Mouse (Mus musculus) kidney, adult 9 months (tissue): Measurements from ENCODE around the gene Krt15.

ENCODE experiments used
- DNase-seq: peaks from one replicate; pipeline ENCODE4 v3.0.0; 2022

Krt15 gene

GRCm38 (mm10) chr11:100121466-100121865 is 14.3 kb downstream of the Krt15 start, which contains the start of gene Krt13:
Krt13 (minus strand) TSS chr11:100121566.
- no peak for DNase-seq

- DNase-seq, result no peak
Measured at GRCm38 (mm10) chr11:100120331-100120730, 15.4 kb downstream of the Krt15 start.

- no peak for DNase-seq
Measured at GRCm38 (mm10) chr11:100113742-100114029, 22.0 kb downstream of the Krt15 start.

- no peak for DNase-seq
Measured at GRCm38 (mm10) chr11:100112935-100113741, 22.6 kb downstream of the Krt15 start.

GRCm38 (mm10) chr11:100105576-100106122 is 30.1 kb downstream of the Krt15 start, which contains the start of gene Krt36:
Krt36 (minus strand) TSS chr11:100105626.
- DNase-seq, result no peak

- no peak for DNase-seq
Measured at GRCm38 (mm10) chr11:100102693-100103429, 32.9 kb downstream of the Krt15 start.

- no peak for DNase-seq
Measured at GRCm38 (mm10) chr11:100100391-100100790, 35.3 kb downstream of the Krt15 start.

- DNase-seq, result no peak
Measured at GRCm38 (mm10) chr11:100097819-100098218, 37.9 kb downstream of the Krt15 start.

- DNase-seq, result no peak
Measured at GRCm38 (mm10) chr11:100096141-100096540, 39.6 kb downstream of the Krt15 start, which contains the start of gene Krt35. Krt35 (minus strand) TSS chr11:100096241.

GRCm38 (mm10) chr11:100088378-100089025 is 47.2 kb downstream of the Krt15 start:
- no peak for DNase-seq

GRCm38 (mm10) chr11:100087861-100088260 is 47.9 kb downstream of the Krt15 start, which contains the start of gene Krt32:
Krt32 (minus strand) TSS chr11:100088226.
- no peak for DNase-seq
